Mouse (Mus musculus) retina, postnatal 7 days (tissue): ENCODE data around the gene Dtl.

Source experiments
- DNase-seq: peaks from one replicate; pipeline ENCODE4 v3.0.0-alpha.2; 2012; ENCODE audit warnings: low read depth, low spot score

Dtl gene

DNA sequence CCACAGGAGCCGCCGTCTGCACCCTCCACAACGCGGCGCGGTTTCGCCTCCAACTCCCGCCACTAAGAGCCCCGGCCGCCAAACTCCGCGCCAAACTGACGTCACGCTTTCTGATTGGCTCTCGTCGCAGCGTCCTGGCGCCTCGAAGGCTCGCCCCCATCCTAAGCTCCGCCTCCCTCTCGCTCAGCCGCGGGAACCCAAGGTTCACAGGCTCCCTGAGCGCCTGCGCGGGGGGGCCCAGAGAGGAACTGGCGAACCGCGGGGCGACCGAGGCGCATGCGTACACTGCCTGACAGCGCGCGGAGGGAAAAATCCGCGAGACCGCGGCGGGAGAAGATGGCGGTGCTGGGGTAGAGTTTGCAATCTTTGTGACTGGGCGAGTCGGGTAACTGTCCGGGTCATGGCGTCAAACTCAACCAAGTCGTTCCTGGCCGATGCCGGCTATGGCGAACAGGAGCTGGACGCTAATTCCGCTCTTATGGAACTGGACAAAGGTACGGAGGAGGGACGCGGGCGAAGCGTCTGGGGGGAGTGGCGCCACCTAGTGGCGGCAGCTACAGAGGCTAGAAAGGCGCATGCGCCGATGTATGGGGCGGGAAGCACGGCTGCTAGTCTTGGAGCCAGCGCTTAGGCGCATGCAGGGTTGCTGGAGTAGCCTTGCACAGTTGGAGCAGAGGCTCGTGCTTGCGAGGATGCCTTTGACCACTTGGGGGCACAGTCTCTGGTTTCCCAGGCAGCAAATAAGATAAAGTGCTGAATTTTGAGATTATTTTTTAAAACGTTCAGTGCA, at the start of gene Dtl, which contains the start of gene Ints7:
Gene Dtl, minus strand, starts transcription at position 87 of the 790 bp plus-strand sequence.
Gene Ints7, plus strand, starts transcription at position 179 of the 790 bp plus-strand sequence.
- peak; percentile 100 for DNase-seq

DNA sequence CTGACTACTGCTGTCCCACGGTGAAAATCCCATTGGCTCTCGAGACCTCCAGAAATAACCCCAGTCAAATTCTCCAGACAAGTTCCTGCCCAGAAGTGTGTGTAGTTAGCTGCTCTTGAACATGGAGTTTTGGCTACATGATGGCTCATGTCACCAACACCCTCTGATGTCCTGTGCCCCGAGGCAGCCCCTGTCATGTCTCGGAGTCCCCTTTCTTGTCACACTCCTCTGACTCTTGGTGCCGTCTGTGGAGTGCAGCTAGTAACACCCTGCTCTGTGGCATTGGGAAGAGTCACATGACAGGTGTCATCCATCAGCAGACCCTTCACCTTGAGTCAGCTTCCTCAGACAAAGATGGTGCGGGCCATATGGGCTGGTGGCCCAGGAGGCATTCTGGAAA, 49.7 kb upstream of the Dtl start:
- no peak for DNase-seq

DNA sequence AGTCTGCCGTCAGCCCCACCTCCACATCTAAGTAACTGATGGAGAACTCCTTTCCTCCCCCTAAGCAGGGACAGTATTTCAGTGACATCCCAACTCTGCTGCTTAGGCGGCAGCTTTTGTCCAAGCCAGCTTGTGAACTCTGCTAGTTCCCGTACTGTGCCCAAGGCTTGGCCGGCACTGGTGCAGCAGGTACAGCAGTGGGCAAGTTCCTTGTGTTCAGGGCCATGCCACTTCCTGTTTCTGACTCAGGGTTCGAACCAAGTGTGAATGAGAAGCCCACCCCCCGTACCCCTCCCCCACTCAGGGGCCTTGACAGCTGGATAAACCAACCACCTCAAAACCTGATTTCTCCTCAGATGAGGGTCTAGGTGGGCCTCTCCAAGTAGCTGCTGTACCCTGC, 49.1 kb upstream of the Dtl start:
- DNase-seq = no peak

DNA sequence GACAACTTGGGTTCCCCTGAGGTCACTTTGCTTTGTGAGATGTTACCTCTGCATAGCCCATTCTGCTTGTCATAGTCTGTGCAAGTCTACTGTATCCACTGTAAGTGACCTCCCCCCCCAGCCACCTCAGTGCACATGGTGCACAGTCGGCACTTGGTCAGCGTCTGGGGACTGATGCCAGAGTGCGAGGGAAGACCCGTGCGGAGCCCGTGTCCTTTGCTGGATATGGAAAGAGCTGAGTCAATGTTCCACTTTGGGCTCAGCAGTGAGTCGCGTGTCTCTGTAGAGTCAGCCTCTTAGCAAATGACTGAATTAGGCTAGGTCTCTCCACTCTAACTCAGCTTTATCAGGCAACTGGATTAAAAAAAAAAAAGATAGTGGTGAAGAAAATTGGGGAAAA, 47.5 kb upstream of the Dtl start:
- DNase-seq = no peak

DNA sequence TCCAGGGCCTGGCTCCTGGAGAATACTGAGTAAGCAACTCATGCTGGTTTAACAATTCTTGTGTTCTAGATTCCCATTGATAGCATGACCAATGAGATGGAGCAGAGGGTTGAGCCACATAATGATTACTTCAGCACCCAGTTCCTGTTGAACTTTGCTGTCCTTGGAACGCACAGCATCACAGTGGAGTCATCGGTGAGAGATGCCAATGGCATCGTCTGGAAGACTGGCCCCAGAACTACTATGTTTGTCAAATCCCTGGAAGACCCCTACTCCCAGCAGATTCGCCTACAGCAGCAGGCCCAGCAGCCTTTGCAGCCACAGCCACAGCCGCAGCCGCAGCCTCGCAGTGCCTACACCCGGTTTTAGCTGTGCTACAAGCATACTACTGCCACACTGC, 45.8 kb upstream of the Dtl start:
- DNase-seq = no peak

DNA sequence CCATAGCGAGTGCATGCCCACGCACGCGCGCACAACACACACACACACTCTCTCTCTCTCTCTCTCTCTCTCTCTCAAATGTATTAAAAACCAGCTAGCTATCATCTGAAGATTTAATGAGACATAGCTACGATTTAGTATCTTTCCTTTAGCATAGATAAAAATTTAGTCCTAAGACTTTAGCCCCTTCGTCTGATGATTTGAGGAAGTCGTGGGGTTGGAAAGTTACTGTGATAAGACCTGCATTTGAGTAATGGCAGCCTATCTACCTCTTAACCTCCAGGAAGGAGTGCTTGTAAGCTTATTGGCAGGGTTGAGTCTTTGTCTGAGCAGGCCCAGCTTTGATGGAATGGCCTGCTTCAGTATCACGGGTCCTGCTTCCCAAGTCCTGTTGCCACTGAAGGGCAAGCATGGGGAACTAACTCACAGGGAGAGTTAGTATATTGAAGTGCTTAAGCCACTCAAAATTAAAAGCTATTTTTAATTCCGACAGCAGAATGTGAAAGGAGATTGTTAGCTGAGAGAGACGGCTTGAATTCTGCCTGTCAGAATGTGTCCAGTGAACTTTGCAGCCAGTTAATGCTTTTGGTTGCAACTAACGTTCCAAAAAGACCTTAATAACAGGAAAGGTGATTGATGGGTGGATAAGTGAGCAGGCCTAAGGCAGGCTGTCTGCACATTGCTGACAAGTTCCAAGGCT, 42.9 kb upstream of the Dtl start:
- no peak for DNase-seq

DNA sequence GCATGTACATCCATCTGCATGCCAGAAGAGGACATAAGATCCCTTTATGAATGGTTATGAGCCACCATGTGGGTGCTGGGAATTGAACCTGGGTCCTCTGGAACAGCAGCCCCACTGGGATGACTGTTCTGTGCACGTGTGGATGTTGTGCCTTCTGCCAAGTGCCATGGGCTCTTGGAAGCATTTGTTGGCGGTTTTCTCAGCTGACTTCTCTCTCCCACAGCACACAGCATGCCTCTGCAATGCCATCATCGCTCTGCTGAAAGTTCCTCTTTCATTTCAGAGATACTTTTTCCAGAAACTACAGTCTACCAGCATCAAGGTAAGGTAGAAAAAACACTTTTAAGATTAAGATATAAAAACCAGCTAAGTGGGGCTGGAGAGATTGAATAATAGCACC, 42.2 kb upstream of the Dtl start:
- no peak for DNase-seq

DNA sequence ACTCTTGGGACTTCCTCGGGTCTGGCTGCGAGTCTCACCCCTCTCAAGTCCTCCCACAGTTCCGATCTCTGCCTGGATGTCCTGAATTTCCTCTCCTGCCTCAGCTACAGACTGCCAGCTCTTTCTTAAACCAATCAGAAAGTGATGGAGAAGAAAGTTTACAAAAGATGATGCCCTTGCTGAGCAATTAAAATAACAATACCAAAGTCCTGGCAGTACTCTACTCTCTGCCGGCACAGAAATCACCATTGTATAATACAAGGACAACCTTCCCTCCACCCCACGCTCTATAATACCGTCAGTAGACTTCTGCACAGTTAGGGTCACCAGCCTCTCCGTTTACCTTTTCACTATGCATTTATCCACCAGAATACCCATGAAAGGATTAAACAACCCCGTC, 40.9 kb upstream of the Dtl start:
- no peak for DNase-seq

DNA sequence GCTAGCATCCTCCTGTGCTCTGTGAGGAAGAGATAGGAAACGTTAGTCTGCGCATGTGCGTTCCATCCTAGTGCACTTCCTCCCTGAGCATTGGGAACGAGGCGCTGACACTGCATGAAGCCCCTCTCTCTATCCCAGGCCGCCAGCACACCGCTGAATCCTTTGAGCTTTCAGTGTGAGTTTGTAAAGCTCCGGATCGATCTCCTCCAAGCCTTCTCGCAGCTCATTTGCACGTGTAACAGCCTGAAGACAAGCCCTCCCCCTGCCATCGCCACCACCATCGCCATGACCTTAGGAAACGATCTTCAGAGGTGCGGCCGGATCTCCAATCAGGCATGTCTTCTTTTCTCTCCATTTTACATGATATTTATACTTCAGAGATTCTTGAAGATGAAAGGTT, 37.5 kb upstream of the Dtl start:
- no peak for DNase-seq

DNA sequence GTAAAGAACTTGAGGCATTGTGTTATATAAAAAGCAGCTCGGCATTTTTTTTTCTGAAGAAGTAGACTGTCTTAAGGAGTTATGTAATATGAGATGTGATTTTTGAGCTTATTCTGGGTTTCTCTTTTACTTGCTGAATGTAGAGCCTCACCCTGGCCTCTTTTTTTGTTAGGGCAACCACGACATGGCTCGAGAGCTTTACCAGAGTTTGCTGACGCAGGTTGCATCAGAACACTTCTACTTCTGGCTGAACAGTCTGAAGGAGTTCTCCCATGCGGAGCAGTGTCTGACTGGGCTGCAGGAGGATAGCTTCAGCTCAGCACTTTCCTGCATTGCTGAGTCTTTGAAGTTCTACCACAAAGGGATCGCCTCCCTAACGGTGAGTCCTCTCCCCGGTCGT, 36.3 kb upstream of the Dtl start:
- no peak for DNase-seq

DNA sequence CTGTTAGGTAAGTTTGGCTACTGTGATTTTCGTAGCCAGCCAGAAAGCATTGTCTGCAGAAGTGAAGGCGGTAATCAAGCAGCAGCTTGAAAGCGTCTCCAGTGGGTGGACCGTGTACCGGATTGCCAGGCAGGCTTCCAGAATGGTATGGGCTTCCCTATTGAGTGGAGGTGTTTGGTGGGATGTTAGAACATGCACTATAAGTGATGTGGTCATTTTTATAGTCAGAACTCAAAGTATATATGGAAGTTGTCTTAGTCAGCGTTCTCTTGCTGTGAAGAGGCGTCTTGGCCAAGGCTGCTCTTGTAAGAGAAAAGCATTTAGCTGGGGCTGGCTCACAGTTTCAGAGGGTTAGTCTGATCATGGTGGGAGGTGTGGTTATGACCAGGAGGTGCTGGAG, 35.0 kb upstream of the Dtl start:
- DNase-seq = no peak

DNA sequence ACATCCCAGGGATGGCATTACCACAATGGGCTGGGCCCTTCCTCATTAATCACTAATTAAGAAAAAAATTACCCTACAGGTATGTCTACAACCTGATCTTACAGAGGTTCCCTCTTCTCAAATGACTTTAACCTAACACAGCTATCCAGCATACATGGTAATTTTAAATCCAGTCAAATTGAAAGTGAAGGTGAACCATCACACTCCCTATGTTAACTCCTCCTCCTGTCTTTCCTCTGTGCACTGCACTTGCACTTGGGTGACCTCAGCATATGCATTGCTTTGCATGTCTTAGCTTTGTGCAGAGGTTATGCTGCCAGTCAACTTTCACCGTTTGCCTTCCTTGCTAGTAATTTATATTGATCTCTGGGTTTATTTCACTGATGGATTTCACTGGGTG, 34.2 kb upstream of the Dtl start:
- DNase-seq = no peak

DNA sequence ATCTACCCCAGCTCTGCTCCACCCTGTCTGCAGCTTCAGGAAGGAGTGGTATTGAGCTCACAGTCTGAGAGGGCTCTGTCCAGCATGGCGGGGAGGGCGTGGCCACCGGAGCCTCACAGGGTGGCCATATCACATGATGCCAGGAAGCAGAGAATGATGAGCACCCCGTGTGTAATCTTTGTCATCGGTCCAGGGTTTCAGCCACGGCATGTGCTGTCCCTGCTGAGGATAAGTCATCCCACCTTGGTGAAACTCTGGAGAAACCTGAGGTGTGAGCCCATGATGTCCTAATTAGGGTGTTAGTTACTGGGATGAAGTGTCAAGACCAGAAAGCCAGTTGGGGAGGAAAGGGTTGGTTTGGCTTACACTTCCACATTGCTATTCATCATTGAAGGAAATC, 33.7 kb upstream of the Dtl start:
- no peak for DNase-seq

DNA sequence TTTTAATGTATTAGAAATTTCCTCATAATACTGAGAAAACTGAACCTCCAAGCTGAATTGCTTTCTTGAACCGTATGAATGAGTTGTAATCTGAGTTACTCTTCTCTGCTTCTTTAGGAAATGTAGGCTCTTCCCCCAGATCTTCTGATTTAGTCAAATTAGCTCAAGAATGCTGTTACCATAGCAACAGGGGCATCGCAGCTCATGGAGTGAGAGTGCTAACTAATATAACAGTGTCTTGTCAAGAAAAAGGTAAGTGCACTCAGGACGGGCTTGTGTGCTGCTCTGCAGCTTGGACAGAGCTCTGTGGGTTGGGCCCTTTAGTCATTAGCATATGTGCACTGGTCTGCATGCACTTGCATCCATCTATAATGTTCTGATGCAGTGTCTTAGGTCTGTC, 29.3 kb upstream of the Dtl start:
- DNase-seq = no peak

DNA sequence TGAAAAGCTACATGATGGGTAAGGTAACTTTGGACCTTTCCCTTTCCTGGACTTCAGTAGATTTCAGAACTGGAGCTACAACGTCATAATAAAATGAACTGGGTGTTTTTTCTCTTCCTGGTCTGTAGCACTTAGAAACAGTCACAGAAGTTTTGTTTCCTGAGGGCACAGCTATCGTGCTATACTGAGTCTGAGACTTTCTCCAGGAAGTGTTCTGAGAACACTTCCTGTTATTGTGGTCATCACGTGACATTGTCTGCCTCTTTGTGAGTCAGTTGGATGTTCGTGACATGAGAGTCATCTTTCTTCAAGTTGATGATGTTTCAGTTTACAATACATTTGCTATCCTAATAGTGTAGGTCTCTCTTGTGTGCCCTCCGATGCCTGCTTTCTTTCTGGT, 23.9 kb upstream of the Dtl start:
- DNase-seq = no peak

DNA sequence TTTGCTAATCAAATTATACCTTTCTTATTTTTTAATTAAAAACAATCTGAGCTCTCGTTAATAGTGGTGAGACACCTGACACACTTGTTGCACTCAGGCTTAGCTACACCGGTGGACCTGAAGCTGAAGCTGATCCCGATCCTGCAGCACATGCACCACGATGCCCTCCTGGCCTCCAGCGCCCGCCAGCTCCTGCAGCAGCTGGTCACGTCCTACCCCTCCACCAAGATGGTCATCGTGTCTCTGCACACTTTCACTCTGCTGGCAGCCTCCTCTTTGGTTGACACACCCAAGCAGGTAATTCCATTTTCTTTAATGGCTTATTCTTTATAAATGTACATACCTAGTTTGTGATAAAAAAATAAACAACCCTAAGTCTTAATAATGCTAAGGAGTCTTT, 20.7 kb upstream of the Dtl start:
- DNase-seq = no peak

DNA sequence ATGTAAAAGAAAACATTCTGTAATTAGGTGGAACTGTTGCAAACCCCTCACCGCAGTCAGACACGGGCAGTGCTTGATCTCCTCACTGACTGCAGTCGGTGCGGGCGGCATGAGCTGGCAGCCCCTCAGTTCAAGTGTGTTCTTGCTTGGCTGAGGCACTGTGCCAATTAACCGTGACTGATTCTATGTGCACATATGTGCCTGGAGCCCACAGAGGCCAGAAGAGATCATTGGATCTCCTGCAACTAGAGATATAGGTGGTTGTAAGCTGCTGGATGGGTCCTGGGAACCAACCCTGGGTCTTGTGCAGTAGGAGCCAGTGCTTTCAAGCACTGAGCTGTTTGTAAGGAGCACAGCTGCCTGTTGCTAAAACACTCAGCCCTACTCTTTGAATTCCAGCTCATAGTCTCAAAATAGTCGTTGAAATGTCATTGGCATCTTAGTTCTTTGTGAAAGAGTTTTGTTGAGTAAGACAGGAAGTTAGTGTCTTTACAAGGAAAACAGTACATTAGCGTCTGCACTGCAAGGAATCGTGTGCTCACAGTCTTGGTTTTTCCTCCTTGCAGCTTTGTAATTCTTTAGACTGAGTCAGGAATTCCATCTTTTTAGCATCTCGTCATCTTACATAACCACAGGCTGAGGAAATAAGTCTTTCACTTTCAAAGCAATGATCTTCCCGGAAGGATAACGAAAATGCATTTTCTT, 16.8 kb upstream of the Dtl start:
- DNase-seq = no peak

DNA sequence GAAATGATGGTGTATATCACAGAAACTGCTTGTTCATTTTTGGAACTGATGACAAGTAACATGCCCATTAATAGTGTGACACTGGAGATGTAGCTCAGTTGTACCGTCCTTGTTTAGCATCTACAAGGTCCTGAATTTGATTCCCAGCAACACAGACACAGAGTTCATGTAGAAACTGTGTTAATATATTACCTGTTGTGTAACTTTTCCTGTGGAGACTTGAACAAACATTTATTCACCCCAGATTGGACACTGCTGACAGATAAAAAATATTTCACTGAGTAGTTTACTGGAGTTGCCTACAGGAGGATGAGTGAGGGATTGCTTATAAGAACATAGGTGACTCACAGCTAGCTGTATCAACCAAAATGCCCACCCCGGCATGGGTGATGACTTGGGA, 13.4 kb upstream of the Dtl start:
- no peak for DNase-seq

DNA sequence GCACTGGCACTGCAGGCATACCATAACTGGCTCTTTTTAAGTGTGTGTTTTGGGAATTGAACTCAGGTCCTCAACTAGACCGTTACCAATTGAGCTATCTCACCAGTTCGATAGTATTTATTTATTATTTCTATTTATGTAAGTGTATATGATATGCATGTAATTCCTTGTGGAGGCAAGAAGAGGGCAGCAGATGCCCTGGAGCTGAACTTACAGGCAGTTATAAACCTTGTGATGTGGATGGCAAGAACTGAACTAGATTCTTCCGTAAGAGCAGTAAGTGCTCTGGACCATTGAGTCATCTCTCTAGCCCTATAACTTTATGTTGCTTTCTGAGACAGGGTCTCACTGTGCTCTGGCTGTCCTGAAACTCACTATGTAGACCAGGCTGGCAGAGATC, 11.7 kb upstream of the Dtl start:
- DNase-seq = no peak

DNA sequence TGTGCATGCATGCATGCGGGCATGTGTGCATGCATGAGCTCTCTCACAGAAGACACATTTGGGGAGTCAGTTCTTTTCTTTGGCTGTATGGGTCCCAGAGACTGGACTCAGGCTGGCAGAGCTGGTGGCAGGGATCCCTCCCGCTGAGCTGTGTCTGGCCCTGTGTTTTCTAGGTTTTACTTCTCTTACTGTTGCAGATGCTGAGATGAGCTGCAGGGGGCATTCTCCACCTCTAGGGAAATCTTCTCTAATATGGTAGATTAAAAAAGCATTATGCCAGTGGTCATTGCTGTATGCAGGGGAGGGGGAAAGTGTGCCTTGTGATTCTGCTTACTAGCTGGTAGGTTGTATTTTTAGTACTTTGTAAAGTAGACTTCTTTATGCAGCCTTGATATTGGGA, 10.4 kb upstream of the Dtl start:
- DNase-seq = no peak

DNA sequence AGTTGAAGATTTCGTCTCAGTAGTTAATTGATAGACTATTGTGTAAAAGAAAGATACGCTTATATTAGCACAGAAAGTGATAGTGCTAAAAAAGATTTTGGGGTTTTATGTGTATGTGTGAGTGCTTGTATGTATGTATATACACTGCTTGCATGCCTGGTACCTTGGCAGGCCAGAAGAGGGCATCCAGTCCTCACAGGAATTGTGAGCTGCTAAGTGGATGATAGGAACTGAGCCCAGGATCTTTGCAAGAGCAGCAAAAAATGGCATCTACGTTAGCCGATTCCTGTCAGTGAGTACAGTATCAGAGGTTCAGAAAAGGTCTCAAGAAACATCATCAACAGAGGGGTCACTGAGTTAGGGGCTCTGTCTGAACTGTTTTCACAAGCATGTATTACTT, 9.1 kb upstream of the Dtl start:
- DNase-seq = no peak

DNA sequence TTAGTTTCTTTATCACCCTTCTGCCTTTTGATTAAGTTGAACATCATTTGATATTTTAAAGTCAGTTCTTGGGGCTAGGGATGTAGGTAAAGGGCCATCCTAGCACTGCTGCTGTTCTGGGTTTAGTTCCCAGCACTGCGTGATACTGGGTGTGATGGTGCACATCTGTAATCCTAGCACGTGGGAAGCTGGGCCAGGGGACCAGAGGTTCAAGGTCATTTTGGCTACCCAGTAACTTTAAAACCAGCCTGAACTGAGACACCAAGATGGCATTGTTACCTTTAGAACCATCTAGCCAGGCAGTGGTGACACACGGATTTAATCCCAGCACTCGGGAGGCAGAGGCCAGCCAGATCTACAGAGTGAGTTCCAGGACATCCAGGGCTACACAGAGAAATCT, 8.5 kb upstream of the Dtl start:
- no peak for DNase-seq

DNA sequence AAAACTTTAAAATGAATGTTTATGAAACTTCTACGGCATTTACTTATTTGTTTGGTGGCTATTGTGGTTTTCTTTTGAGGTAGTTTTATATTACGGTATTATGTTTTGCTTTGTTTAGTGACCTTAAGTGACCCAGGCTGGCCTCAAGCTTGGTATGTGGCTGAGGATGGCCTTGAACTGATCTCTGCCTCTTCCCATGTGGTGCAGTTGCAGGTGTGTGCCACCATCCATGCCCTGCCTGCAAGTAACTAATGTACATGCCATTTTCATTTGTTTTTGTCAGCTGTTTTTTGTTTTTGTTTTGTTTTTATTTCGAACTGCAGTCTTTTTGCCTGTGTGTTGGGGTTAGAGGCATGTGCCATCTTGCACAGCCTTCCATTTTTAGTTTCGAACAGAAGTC, 6.3 kb upstream of the Dtl start:
- no peak for DNase-seq
